Mouse (Mus musculus): ENCODE measurements at regions not wholly inside any gene's neighbourhood (a gene's known extent, or its start where the extent isn't known, plus 50 kb on each side); places are given as distances from the start of the nearest gene placed in this dataset.

DNA sequence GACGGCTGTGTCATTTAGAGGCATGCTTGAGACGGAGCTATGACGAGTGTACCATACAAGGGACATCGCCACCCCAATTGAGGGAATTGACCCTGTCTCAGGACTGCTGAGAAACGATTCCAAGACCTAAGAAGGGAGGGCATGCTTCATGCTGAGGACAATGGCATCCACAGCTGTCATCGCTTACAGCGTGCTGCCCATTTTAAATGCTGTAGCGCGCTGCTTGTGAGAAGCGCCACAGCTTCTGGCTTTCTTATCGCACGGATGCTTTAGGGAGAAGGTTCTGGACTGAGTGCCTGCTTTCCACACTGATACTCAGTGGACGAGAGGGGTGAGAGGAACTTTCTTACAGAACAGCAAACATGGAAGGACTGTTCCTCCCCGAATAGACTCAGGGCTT lies 357.8 kb upstream of the Arglu1 start:
- DNase-seq (ENCODE audit: low spot score in 2 of 2) = no peak

GRCm38 (mm10) chr8:9042835-9043792 lies 352.8 kb upstream of the Arglu1 start:
- no peak for DNase-seq (ENCODE audit: low spot score in 2 of 2)

DNA sequence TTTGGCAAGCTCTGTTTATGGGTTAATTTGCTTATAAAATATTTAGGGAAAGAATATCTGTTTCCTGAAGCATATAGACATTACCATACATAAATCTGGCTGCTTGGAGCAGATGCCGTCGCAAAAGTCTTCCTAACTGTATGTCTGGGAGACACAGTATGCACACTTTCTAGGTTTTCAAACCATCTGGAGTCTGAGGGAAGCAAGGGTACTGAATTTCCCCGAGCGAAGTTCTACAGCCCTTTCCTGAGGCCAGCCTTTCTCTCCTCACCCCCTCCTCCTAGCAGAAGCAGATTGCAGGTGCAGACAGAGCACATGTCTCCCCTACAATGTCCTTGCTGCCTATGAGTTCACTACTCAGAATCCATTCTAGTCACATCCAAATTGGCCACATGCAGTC lies 338.8 kb upstream of the Arglu1 start:
- DNase-seq (ENCODE audit: low spot score in 2 of 2) = no peak

GRCm38 (mm10) chr8:9027672-9028071 lies 337.4 kb upstream of the Arglu1 start:
- no peak for DNase-seq (ENCODE audit: low spot score in 2 of 2)

DNA sequence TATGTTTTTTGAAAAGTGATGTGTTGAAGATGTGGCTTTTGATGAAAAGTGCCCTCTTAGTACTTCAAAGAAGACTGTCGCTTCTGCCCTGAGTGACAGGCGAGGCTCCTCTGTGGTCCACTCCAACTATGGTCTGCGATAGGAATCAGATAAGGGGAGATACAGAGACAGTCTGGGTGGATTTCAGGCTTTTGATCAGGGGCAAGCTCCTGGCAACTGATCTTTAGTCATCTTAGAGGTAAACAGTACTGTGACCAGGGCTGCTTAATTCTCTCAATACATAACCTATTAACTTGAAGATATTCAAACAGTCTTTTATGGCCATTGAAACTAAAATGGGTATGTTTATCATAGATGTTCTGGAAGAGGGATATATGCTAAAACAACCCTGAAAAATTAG lies 335.6 kb upstream of the Arglu1 start:
- DNase-seq (ENCODE audit: low spot score in 2 of 2) = no peak

GRCm38 (mm10) chr8:9025378-9025777 lies 335.1 kb upstream of the Arglu1 start:
- no peak for DNase-seq (ENCODE audit: low spot score in 2 of 2)

- DNase-seq (ENCODE audit: low spot score in 2 of 2) = no peak
These were observed 330.4 kb upstream of the Arglu1 start for GRCm38 (mm10) chr8:9020744-9021143.

- no peak for DNase-seq (ENCODE audit: low spot score in 2 of 2)
These were observed 329.9 kb upstream of the Arglu1 start for GRCm38 (mm10) chr8:9020180-9020579.

DNA sequence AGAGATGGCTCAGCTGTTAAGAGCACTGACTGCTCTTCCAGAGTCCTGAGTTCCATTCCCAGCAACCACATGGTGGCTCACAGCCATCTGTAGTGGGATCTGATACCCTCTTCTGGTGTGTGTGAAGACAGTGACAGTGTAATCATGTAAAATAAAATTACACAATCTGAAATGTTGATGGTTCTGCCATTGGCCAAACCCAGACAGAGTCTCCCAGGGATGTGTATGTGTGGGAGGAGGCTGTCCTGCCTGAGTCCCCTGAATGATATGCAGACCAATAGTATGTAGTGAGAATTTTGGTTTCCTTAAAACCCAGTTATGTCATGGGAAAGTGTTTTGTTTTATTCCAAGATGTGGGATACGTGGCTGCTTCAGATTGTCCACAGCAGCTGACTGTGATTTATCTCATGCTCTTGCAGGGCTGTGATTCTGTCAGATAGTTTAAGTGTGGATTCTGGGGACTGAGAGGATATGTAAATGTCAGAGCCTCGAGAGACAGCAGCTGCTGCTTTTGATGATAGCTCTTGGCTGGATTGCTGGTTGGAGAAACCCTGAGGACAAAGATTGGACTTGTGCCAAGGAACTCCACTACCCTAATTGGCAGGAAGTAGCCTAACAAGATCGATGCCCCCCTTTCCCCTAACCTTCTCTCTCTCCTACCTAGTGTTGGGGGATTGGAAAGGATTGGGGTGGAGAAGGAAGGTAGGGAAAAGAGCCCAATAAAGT lies 321.6 kb upstream of the Arglu1 start:
- DNase-seq (ENCODE audit: low spot score in 2 of 2) = no peak

DNA sequence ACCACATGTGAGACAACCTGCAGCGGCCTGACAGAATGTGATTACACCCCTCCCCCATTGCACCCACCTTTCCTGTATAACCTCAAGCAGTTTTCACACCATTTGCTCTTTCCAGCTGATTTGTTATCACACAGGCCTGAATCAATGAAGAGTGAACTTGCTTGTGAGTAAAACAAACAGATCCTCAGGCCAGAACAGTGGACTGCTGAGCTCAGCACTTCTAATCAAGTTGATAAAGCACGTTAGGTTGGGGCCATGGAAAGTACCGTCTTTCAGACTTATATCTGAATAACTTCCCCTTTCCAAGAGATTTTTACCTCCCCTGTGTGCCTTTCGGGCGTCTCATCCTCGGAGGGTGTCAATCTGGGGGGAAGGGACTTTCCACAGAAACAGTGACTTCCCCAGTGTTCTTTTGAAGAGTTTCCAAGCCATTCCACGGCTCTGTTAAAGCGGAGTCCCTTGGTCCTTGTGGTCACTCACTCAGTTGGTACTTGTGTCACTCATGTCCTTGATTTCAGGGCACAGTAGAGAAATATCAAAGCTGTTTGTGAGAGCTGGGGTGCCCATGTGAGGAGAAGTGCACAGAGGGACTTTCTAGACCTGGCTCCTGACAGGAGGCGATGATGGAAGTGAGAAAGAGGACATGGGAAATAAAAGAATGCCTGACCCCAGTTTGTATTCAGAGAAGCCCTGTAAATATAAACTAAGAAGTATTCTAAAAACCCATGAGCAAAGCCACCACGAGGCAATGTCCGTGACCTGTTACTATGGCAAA lies 317.9 kb upstream of the Arglu1 start:
- no peak for DNase-seq (ENCODE audit: low spot score in 2 of 2)

DNA sequence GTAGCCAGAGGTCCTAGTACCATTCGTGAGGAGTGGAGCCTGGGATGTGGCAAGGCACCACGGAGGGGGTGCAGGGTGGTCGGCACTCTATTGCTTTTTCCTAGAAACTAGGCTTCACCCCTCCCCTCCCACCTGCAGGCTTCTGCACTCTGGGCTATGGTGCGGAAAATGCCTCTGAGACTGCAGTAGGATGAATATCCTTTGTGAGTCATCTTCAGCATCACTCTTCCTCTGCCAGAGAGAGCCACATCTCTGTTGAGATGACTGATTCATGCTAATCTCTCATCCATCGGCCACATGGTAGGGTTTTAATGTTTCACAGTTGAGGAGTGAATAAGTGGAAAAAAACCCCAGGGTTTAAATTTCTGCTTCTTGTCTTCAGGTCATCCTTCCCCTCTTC lies 309.6 kb upstream of the Arglu1 start:
- no peak for DNase-seq (ENCODE audit: low spot score in 2 of 2)

GRCm38 (mm10) chr8:8997621-8998020 lies 307.3 kb upstream of the Arglu1 start:
- DNase-seq (ENCODE audit: low spot score in 2 of 2) = no peak

GRCm38 (mm10) chr8:8994596-8995189 lies 304.4 kb upstream of the Arglu1 start:
- no peak for DNase-seq (ENCODE audit: low spot score in 2 of 2)

GRCm38 (mm10) chr8:8994008-8994407 lies 303.7 kb upstream of the Arglu1 start:
- DNase-seq (ENCODE audit: low spot score in 2 of 2) = peak; percentile 26 to 68

- peak; percentile 57 to 66 for DNase-seq (ENCODE audit: low spot score in 2 of 2)
These were observed 302.2 kb upstream of the Arglu1 start for GRCm38 (mm10) chr8:8992461-8993032.

DNA sequence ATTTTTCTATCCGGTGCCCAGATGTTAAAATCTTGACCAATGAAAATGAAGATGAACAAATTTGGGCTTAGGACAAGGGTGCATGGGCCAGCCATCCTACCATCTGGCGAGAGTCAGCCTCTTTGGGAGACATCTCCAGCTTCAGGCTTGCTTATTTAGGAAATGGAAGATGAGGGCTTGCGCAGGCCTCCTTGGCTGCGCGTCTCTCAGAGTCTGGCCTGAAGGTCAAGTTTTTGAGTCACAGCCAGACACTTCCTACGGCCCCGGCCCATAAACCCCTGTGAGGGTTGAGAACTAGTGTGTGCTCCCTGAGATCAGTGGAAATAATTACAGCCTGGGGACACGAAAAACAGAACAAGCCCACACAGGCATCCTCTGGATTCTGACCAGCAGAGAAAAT lies 300.7 kb upstream of the Arglu1 start:
- no peak for DNase-seq (ENCODE audit: low spot score in 2 of 2)

GRCm38 (mm10) chr8:8986068-8986467 lies 295.7 kb upstream of the Arglu1 start:
- DNase-seq (ENCODE audit: low spot score in 2 of 2) = no peak

- no peak for DNase-seq (ENCODE audit: low spot score in 2 of 2)
These were observed 295.1 kb upstream of the Arglu1 start for GRCm38 (mm10) chr8:8985395-8985794.

DNA sequence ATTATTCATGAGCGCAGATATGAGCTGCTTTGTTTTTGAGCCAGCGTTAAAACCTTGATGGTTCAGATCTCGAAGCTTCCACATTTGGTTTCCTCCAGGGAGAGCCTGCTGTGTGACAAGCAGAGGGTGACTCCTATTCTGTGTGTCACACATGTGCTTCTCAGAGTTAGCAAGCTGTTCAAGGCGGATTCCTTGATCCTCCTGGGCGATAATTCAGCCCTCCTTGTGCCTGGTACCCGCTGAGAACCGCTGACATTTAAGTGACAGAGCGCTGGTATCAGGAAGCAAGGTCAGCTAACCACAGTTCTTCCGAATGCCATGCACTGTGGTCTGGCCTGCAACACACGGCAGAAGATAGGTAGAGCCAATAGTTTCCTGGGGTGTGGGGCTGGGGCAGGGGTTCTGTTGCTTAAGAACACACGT lies 294.5 kb upstream of the Arglu1 start:
- DNase-seq (ENCODE audit: low spot score in 2 of 2) = no peak

- DNase-seq (ENCODE audit: low spot score in 2 of 2) = no peak
These were observed 294.0 kb upstream of the Arglu1 start for GRCm38 (mm10) chr8:8984159-8984828.

All from right cerebral cortex, postnatal 36 days (tissue).